Mouse (Mus musculus) heart, adult 2 months (tissue): ENCODE results near the gene Mms19. TPM values are rescaled to one million over a fixed set of nuclear protein-coding genes. Genes with fewer than 3 reads are reported as not detected.

Experiments
- DNase-seq, 2 experiments: peaks; one replicate each; pipeline ENCODE4 v3.0.0; 2021
- H3K27ac ChIP-seq: fragments of 200-600 bp; 2 replicates; pipeline ENCODE4 v1.8.1; 2022
- H3K27me3 ChIP-seq: fragments of 200-500 bp; 2 replicates; pipeline ENCODE4 v1.6.1; 2012; ENCODE audit warnings: mild to moderate bottlenecking, low read length, inconsistent platforms, mixed read lengths; ENCODE audit not compliant: control insufficient read depth, insufficient read depth
- H3K36me3 ChIP-seq: fragments of 200-500 bp; 2 replicates; pipeline ENCODE4 v1.6.1; 2012; ENCODE audit warnings: low read length, inconsistent platforms; ENCODE audit not compliant: control insufficient read depth, insufficient read depth
- H3K4me1 ChIP-seq: fragments of 200-500 bp; 2 replicates; pipeline ENCODE4 v1.6.1; 2011; ENCODE audit warnings: low read length; ENCODE audit not compliant: control insufficient read depth, insufficient read depth
- H3K4me3 ChIP-seq: fragments of 200-600 bp; 2 replicates; pipeline ENCODE4 v1.8.1; 2022
- H3K79me2 ChIP-seq: fragments of 200-500 bp; replicated peaks from 2 replicates; pipeline ENCODE4 v1.6.1; 2012; ENCODE audit warnings: mild to moderate bottlenecking, inconsistent platforms, low read length, moderate library complexity, mixed read lengths; ENCODE audit not compliant: control insufficient read depth, insufficient read depth
- H3K9ac ChIP-seq: fragments of 200-500 bp; 2 replicates; pipeline ENCODE4 v1.6.1; 2012; ENCODE audit warnings: low read depth, mild to moderate bottlenecking, control low read depth, inconsistent platforms, low read length, mixed read lengths
- CTCF ChIP-seq: fragments of 200-600 bp; IDR thresholded peaks from 2 replicates; pipeline ENCODE4 v1.8.1; 2022; ENCODE audit warnings: antibody characterized with exemption, mild to moderate bottlenecking, moderate library complexity
- EP300 ChIP-seq: fragments of 200-500 bp; IDR thresholded peaks from 2 replicates; pipeline ENCODE4 v1.6.1; 2011; ENCODE audit warnings: low read depth, low read length, control low read depth; ENCODE audit not compliant: insufficient read depth
- POLR2A ChIP-seq: fragments of 200-500 bp; IDR thresholded peaks from 2 replicates; pipeline ENCODE4 v1.6.1; 2011; ENCODE audit warnings: mild to moderate bottlenecking, low read depth, low read length, control low read depth; ENCODE audit not compliant: insufficient read depth
- WGBS: fragments of 180-500 bp; shearing (Covaris S2); methylation state at CpG from one replicate; pipeline ENCODE4 v1.1.7; 2018; 5-methylcytosine and 5-hydroxymethylcytosine counted together
- intact Hi-C: fragments of 180-260 bp; cut with DNase I; formaldehyde crosslinking; loops from one replicate; pipeline ENCODE4 v1.15.1; 2025
- polyA plus RNA-seq: library from polyadenylated mRNA; depleted of rRNA; stranded (reverse); fragments of >200 nt; gene quantifications from 2 replicates; pipeline ENCODE4 v1.2.3, GENCODE M21; 2012
- total RNA-seq, 2 experiments: library from RNA; stranded (reverse); gene quantifications; 2 replicates each; pipeline ENCODE4 v1.2.3; 2021

Gene Mms19
- total and polyA plus RNA-seq, 3 experiments = 14.2 to 35.4 (median 17.9) TPM

DNA sequence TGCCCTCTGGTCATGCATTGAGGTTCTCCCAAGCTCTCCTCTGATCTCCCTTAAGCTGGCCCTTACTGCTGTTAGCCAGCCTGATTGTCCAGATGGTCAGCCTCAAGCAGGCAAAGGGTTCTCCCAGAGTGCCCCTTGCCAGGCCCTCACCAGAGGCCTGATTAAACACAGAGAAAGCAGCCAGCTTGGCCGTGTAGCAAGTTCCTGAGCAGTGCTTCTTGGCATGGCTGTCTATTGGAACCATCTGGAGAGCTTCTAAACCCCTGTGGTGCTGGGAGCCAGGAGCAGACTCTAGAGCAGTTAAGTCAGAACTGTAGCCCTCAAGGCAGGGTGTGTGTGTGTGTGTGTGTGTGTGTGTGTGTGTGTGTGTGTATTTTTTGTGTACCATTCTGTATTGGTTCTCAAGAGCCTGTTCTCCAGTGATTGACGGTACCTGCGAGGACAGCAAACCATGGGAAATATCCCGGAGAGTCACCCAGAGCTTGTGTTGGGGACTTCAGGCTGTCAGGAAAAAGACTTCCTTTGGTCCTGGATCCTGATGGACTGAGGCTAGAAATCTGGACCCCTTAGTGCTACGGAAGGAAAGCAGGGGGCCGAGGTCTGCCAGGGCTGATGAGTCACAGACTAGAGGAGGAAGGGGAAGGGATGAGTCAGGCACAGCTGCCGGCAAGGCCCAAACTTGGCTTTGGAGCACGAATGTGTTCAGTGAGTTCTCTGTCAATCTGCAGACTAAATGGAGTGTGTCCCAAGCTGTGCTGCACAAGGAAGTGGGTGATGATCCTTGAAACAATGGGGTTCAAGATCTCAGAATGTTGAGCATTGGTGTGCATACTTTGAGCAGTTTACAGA, 36.7 kb upstream of the Mms19 start:
- peak; percentile 73 to 85 for DNase-seq
- H3K9ac ChIP-seq = no peak overlapping the region; the same call in 1 of the 2 replicates
- 27% methylated on average over 8 of the region's 8 CpGs for WGBS
- no peaks in the 10 kb centered on the region; the same call in 1 of the 2 replicates for H3K36me3 ChIP-seq
- intact Hi-C loops = no loop called here
- no peak for TF ChIP-seq POLR2A
- no peak for TF ChIP-seq CTCF
- 0 out of 2 replicates have a peak, but pooled peaks have one; percentile 48 for TF ChIP-seq EP300
- H3K4me3 ChIP-seq = no peak overlapping the region
- no peaks in the 10 kb centered on the region for H3K79me2 ChIP-seq
- H3K4me1 ChIP-seq = peaks cover 40% of the 10 kb centered on the region
- peak overlapping the region; percentile 82 for H3K27ac ChIP-seq
- no peaks in the 10 kb centered on the region for H3K27me3 ChIP-seq

DNA sequence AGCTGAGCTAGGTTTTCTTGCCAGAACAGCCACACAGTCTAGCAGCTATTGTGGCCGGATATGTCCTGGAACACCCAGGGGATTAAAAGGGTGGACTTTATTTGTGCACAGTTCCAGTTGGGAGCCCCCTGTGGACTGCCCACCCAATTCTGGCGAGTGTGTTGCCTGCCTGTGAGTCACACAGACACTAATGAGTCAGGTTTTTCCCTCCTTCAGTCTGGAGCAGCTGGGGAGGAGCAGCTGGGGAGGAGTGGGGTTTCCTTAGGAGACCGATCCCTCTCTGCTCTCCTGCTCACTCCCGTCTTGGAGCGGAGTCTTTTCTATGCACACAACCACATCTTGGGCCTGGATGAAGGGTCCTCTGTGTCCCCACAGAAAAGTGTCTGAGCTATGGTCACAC, 35.9 kb upstream of the Mms19 start:
- Histone ChIP-seq H3K4me3 (no peak overlapping the region), H3K9ac (peak overlapping the region; percentile 0; the same call in 1 of the 2 replicates), H3K36me3 (no peaks in the 10 kb centered on the region; the same call in 1 of the 2 replicates), H3K27me3 (no peaks in the 10 kb centered on the region), H3K79me2 (no peaks in the 10 kb centered on the region), H3K4me1 (peaks cover 33% of the 10 kb centered on the region), H3K27ac (peak overlapping the region; percentile 82)
- no peak for TF ChIP-seq POLR2A
- TF ChIP-seq CTCF = no peak
- 0 out of 2 replicates have a peak, but pooled peaks have one; percentile 37 for TF ChIP-seq EP300
- peak; percentile 53 to 72 for DNase-seq
- intact Hi-C loops = no loop called here
- WGBS = 32% methylated on average over 5 of the region's 5 CpGs

- peak overlapping the region; percentile 82 for H3K27ac ChIP-seq
- H3K79me2 ChIP-seq = no peaks in the 10 kb centered on the region
- no peak for DNase-seq
- no peaks in the 10 kb centered on the region; the same call in 1 of the 2 replicates for H3K36me3 ChIP-seq
- WGBS = 65% methylated on average over 4 of the region's 4 CpGs
- intact Hi-C loops = no loop called here
- H3K4me3 ChIP-seq = no peak overlapping the region
- peaks cover 33% of the 10 kb centered on the region for H3K4me1 ChIP-seq
- TF ChIP-seq POLR2A (no peak), CTCF (no peak), EP300 (no peak)
- no peaks in the 10 kb centered on the region for H3K27me3 ChIP-seq
- no peak overlapping the region for H3K9ac ChIP-seq
Observed at GRCm38 (mm10) chr19:42016251-42016650, 35.3 kb upstream of the Mms19 start.

GRCm38 (mm10) chr19:42015001-42015400, 34.0 kb upstream of the Mms19 start:
- Histone ChIP-seq H3K27ac (no peak overlapping the region), H3K36me3 (no peaks in the 10 kb centered on the region; the same call in 1 of the 2 replicates), H3K9ac (no peak overlapping the region), H3K27me3 (no peaks in the 10 kb centered on the region), H3K4me3 (no peak overlapping the region), H3K4me1 (peaks cover 34% of the 10 kb centered on the region), H3K79me2 (no peaks in the 10 kb centered on the region)
- DNase-seq = no peak
- WGBS = 72% methylated on average over 6 of the region's 6 CpGs
- intact Hi-C loops = no loop called here
- TF ChIP-seq POLR2A = no peak
- no peak for TF ChIP-seq CTCF
- TF ChIP-seq EP300 = no peak

GRCm38 (mm10) chr19:42014231-42014825, 33.4 kb upstream of the Mms19 start:
- Histone ChIP-seq H3K79me2 (no peaks in the 10 kb centered on the region), H3K27me3 (no peaks in the 10 kb centered on the region), H3K4me1 (peaks cover 33% of the 10 kb centered on the region), H3K4me3 (no peak overlapping the region), H3K9ac (no peak overlapping the region), H3K27ac (peak overlapping the region; percentile 12; the same call in 1 of the 2 replicates), H3K36me3 (no peaks in the 10 kb centered on the region; the same call in 1 of the 2 replicates)
- intact Hi-C loops = no loop called here
- 86% methylated on average over 3 of the region's 3 CpGs for WGBS
- DNase-seq = no peak
- no peak for TF ChIP-seq EP300

GRCm38 (mm10) chr19:42011123-42011522, 30.2 kb upstream of the Mms19 start:
- intact Hi-C loops = no loop called here
- peaks cover 26% of the 10 kb centered on the region for H3K4me1 ChIP-seq
- no peak overlapping the region for H3K4me3 ChIP-seq
- H3K27ac ChIP-seq = no peak overlapping the region
- 78% methylated on average over 7 of the region's 7 CpGs for WGBS
- 0 out of 2 replicates have a peak, but pooled peaks cover 2% of the 10 kb centered on the region for H3K36me3 ChIP-seq
- H3K9ac ChIP-seq = no peak overlapping the region
- no peaks in the 10 kb centered on the region for H3K27me3 ChIP-seq
- TF ChIP-seq CTCF (no peak), EP300 (no peak), POLR2A (no peak)
- H3K79me2 ChIP-seq = no peaks in the 10 kb centered on the region
- DNase-seq = no peak
